15 mouse cellular contexts compared by ENCODE assay signal in genomic region chr8:57230594-57230993, GRCm38 (mm10).
"Had no signal": no experiment of that assay in that cellular context is flagged by ENCODE, and none has a peak within 500 bp of the region (broad histone marks: within the 10 kb centered on the region; RNA-seq: fewer than 3 reads in every experiment).

No protein-coding gene starts in this region.

- H3K4me1 ChIP-seq: hindbrain, embryonic 13.5 days; limb, embryonic 13.5 days; megakaryocyte, embryonic 14.5 days; midbrain, embryonic 15.5 days; neural tube, embryonic 13.5 days had no signal

- H3K4me2 ChIP-seq: hindbrain, embryonic 13.5 days; limb, embryonic 13.5 days; lung, embryonic 14.5 days; midbrain, embryonic 11.5 days; midbrain, embryonic 15.5 days; neural tube, embryonic 13.5 days had no signal

- H3K27ac ChIP-seq: hindbrain, embryonic 13.5 days; hindbrain, postnatal 0 days; limb, embryonic 13.5 days; macrophage; midbrain, embryonic 15.5 days; neural tube, embryonic 13.5 days had no signal

- H3K36me3 ChIP-seq: hindbrain, embryonic 13.5 days; limb, embryonic 13.5 days; midbrain, embryonic 15.5 days; neural tube, embryonic 13.5 days had no signal

- H3K4me3 ChIP-seq: hindbrain, embryonic 13.5 days; limb, embryonic 13.5 days; megakaryocyte, embryonic 14.5 days; midbrain, embryonic 15.5 days; neural tube, embryonic 13.5 days had no signal

- DNase-seq: kidney, adult 8-10 months; kidney, postnatal 25 days; lung, embryonic 14.5 days; lung, postnatal 10 days; retina, postnatal 1 day; right cerebral cortex, postnatal 14 days; thymus, postnatal 4 days had no signal

- H3K9ac ChIP-seq: hindbrain, embryonic 13.5 days; limb, embryonic 13.5 days; lung, embryonic 14.5 days; midbrain, embryonic 15.5 days; neural tube, embryonic 13.5 days had no signal

- H3K27me3 ChIP-seq: hindbrain, embryonic 13.5 days; limb, embryonic 13.5 days; megakaryocyte, embryonic 14.5 days; midbrain, embryonic 15.5 days; neural tube, embryonic 13.5 days had no signal

- ATAC-seq: hindbrain, postnatal 0 days; midbrain, embryonic 15.5 days had no signal

- H3K9me3 ChIP-seq: hindbrain, embryonic 13.5 days; limb, embryonic 13.5 days; megakaryocyte, embryonic 14.5 days; midbrain, embryonic 15.5 days; neural tube, embryonic 13.5 days had no signal
